Mouse (Mus musculus): ENCODE measurements around the gene Mpg. TPM values are rescaled to one million over a fixed set of nuclear protein-coding genes. Genes with fewer than 3 reads are reported as not detected.

Gene Mpg
- polyA plus RNA-seq, 1 experiment from 2014 or later = 30.3 TPM

DNA sequence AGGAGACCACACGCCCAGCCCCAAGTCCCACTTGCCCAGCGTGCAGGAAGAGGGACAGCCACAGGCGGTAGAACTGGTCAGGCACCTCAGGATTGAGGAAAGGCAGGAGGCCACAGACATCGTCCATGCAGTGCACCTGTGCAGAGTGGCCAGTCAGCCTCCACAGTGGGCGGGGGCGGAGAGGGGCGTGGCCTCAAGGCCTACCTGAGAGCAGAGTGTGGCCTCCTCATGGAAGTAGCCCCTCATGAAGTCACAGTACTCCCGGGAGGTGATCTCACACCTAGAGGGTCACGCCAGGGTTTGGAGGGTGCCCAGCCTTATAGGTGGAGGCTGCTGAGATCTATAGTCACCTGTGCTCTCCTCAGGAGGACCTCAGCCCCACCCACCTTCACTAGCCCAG, 15.7 kb upstream of the Mpg start:
- ATAC-seq (ENCODE audit: low FRiP score, low read depth) = no peak

DNA sequence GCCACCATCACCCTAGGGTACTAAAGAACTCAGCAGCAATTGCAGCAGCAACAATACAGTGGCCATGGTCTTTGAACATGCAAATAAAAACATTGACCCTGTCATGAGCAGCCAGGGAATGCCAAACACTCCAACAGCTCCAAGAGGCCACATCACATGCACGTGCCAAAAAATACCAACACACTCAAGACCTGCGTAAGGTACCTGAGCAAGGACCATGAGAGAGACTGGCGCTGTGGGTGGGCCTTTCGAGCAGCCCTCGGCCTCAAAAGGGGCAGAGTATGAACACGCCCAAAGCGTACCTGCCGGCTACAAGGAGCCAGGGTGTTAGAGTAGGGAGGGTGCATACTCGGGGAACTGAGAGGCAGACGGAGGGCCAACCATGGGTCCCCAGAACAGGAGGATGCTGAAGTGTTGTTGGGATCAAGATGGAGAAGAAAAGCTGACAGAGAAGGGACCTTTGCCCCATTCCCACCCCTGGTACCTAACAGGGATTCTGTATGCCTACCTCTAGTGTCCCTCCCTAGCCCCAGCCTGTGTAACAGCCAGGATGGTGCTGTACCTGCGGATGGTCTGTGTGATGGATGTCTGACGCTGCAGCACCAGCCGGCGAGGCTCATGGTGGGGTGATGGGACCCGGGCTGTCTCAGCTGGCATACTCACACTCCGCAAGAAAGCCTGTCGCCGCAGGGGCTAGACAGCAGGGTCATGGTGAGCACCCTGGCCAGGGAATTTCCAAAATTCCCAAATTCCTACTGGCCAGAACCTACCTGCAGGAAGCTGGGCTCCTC, 10.7 kb upstream of the Mpg start:
- Histone ChIP-seq H3K27ac (no peak overlapping the region), H3K36me3 (peaks cover 35% of the 10 kb centered on the region), H3K4me3 (no peak overlapping the region), H3K4me1 (peaks cover 17% of the 10 kb centered on the region), H3K4me2 (replicated peaks) (no peak overlapping the region), H3K9me3 (no peaks in the 10 kb centered on the region), H3K27me3 (replicated peaks) (no peaks in the 10 kb centered on the region), H3K9ac (0 out of 2 replicates have a peak overlapping the region, but pooled peaks have one; percentile 18)
- 93% methylated on average over 18 of the region's 18 CpGs for WGBS
- no peak for ATAC-seq (ENCODE audit: low FRiP score, low read depth)

More for the DNA sequence above, 15.7 kb upstream of the Mpg start:
- Histone ChIP-seq H3K27me3 (replicated peaks) (no peaks in the 10 kb centered on the region), H3K4me2 (replicated peaks) (no peak overlapping the region), H3K36me3 (peaks cover 68% of the 10 kb centered on the region), H3K27ac (no peak overlapping the region), H3K4me3 (no peak overlapping the region), H3K9ac (no peak overlapping the region), H3K9me3 (no peaks in the 10 kb centered on the region), H3K4me1 (peaks cover 9% of the 10 kb centered on the region)
- WGBS = 89% methylated on average over 9 of the region's 9 CpGs

DNA sequence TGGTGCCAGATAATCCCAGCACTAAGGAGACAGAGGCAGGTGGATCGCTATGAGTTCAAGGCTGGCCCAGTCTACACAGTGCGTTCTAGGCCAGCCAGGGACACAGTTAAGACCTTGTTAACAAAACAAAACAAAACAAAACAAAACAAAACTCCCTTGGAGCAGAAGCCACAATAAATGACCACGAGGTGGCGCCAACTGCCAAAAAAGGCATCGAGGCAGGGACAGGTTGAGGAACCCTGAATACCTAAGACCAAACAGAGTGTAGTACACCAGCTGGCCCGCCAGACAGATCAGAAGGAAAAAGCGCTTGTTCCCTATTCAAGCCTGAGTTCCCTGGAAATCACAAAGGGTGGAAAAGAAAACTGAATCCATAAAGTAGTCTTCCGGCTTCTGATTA, 9.5 kb upstream of the Mpg start:
- no peak overlapping the region for H3K4me3 ChIP-seq
- ATAC-seq (ENCODE audit: low FRiP score, low read depth) = no peak
- no peak overlapping the region for H3K4me2 ChIP-seq (replicated peaks)
- 28% methylated on average over 8 of the region's 8 CpGs for WGBS
- no peak overlapping the region for H3K9ac ChIP-seq
- peaks cover 28% of the 10 kb centered on the region for H3K36me3 ChIP-seq
- no peaks in the 10 kb centered on the region for H3K9me3 ChIP-seq
- no peaks in the 10 kb centered on the region for H3K27me3 ChIP-seq (replicated peaks)
- peaks cover 30% of the 10 kb centered on the region for H3K4me1 ChIP-seq
- no peak overlapping the region for H3K27ac ChIP-seq

DNA sequence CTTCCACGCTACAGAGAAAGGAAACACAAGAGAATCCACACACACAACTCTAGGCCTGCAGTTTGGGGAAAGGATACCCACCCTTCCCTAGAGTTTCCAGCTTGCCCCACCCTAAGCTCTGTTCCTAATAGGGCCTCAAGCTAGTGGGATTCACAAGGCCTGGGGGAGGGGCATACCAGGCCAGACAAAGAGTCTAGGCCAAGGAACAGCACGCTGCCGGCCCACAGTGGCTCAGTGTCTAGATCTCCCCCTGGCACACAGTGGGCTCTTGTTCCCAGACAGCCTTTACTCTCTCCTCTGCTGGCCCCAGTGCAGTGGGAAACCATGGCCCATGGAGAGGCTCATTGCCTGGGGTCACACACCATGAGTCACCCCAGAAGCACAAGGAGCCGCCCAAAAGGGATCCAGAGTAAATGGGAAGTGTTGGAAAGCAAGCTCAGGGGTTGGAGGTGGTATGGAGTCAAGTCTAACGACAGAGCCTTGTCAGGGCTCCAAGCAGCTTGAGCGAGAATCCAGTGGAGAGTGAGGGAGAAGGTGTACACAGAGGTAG, 7.7 kb upstream of the Mpg start:
- H3K4me2 ChIP-seq (replicated peaks) = no peak overlapping the region
- H3K36me3 ChIP-seq = peaks cover 11% of the 10 kb centered on the region
- no peak for ATAC-seq (ENCODE audit: low FRiP score, low read depth)
- no peak overlapping the region for H3K4me3 ChIP-seq
- no peaks in the 10 kb centered on the region for H3K9me3 ChIP-seq
- no peak overlapping the region for H3K9ac ChIP-seq
- peaks cover 42% of the 10 kb centered on the region for H3K4me1 ChIP-seq
- peaks cover 10% of the 10 kb centered on the region for H3K27me3 ChIP-seq (replicated peaks)
- no peak overlapping the region for H3K27ac ChIP-seq
- WGBS = 54% methylated on average over 6 of the region's 6 CpGs

DNA sequence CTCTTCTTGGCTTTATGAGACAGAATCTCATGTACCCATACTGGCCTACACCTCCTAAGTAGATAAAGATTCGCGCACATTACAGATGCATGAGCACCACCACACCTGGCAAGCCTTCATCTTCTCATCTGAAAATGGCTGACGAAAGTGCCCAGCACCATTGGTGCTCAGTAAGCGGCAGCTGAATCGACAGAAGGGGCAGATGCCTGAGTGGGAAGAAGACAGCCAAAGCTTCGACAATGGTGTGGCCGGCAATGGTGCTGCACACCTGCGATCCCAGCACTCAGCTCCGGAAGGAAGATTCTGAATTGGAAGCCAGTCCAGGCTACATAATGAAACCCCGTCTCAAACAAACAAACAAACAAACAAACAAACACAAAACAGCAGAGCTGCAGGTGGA, 7.0 kb upstream of the Mpg start:
- Histone ChIP-seq H3K4me1 (peaks cover 42% of the 10 kb centered on the region), H3K4me3 (no peak overlapping the region), H3K27me3 (replicated peaks) (peaks cover 10% of the 10 kb centered on the region), H3K4me2 (replicated peaks) (peak overlapping the region; percentile 91; the same call in 1 of the 2 replicates), H3K27ac (no peak overlapping the region), H3K9ac (no peak overlapping the region), H3K36me3 (peaks cover 4% of the 10 kb centered on the region), H3K9me3 (no peaks in the 10 kb centered on the region)
- WGBS = 93% methylated on average over 10 of the region's 10 CpGs
- no peak for ATAC-seq (ENCODE audit: low FRiP score, low read depth)

DNA sequence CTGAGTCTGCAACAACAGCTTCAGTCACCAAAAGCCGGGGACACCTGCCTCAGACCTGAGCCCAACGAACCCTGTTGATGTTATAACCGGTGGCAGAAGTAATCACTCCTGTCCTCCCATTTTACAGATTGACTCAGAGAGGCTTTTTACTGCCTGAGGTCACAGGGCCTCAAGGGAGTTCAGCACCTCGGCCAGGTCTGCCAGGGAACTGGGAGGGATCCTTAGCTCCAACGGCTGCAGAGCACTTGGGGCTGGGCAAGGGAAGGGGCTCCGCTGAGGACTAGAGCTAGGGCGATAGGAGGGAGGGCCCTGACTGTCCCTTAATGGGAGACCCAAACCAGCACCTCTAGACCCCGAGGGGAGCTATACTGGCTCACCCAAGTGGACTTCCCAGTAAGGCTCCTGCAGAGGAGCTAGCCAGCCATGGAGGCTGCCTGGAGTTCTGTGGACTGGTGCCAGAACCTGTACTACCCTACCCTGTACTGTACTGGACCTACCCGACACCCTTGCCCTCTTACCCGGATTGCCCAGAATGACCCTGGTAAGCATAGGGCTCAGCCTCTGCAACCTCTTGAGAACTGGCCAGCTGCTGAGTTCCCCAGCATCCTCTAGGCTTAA, 5.6 kb upstream of the Mpg start:
- no peak overlapping the region for H3K27ac ChIP-seq

DNA sequence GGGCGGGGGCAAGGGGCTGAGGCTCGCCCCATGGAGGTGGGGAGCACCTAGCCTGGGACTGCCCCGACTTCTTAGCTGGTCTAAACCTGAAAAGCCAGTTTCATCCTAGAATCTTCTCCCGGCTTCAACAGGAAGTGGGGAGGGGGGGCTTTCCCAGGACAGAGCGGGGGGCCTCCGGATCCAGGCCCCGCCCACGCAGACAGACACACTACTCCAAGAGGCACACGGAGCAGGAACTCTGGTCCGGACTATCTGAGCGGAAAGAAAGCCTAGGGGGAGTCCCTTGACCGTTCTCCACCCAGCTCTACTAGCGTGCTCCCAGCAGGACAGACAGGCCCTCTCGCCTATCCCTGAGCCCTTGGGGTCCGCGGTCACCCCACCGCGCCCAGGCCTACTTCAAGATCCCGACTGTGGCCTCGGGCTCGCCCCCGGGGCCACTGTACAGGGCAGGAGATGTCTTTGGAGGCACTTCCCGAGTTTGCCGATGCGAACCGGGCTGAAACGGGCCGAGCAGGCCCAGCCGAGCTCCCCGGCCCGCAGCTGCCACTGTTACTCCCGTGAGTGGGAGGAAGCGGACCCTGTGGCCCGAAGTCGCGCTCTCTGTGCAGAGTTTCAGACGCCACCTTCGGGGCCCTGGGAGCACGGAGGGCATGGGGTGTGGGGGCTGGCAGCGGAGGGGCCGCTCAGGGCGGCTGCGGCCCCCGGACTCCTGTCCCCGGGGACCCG, 4.9 kb upstream of the Mpg start:
- 2% methylated on average over 44 of the region's 46 CpGs for WGBS

More for the DNA sequence above, 5.6 kb upstream of the Mpg start:
- peaks cover 10% of the 10 kb centered on the region for H3K27me3 ChIP-seq (replicated peaks)
- H3K36me3 ChIP-seq = no peaks in the 10 kb centered on the region
- H3K4me1 ChIP-seq = peaks cover 52% of the 10 kb centered on the region
- no peaks in the 10 kb centered on the region for H3K9me3 ChIP-seq
- ATAC-seq (ENCODE audit: low FRiP score, low read depth) = peak; percentile 5; the same call in 1 of the 2 replicates
- peak overlapping the region; percentile 88 for H3K9ac ChIP-seq
- WGBS = 35% methylated on average over 10 of the region's 10 CpGs
- H3K4me2 ChIP-seq (replicated peaks) = peak overlapping the region; percentile 91
- H3K4me3 ChIP-seq = peak overlapping the region; percentile 77

DNA sequence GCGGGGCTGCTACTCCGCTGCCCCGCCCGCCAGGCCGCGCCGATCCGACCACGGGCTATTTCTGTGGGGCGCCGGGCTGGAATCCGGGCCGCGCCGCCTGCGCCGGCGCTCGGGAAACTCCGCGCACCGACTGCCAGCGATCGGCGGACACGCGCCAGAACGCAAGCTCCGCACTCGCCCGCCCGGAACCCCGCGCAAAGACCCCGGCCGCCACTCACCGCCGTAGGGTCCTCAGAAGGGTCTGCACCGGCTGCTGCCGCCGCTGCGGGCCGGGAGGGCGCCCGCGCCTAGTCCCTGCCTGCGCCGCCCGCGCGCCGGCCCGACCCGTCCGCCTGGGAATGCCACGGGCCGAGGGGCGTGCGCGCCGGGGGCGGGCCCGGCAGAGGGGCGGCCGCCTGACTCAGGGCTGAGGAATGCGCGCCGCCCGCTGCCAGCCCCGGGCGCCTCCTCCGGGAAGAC, 4.3 kb upstream of the Mpg start, which contains the start of gene Rhbdf1:
TSS of gene Rhbdf1 (minus strand) at position 350 of the 459 bp plus-strand sequence.
- H3K27ac ChIP-seq = no peak within 1 kb of the TSS
- ATAC-seq (ENCODE audit: low FRiP score, low read depth) = peak; percentile 22; the same call in 1 of the 2 replicates
- WGBS = 1% methylated on average over 72 of the region's 72 CpGs

More for the DNA sequence above, 4.9 kb upstream of the Mpg start:
- Histone ChIP-seq H3K27ac (no peak overlapping the region), H3K4me3 (peak overlapping the region; percentile 77), H3K9me3 (no peaks in the 10 kb centered on the region), H3K4me2 (replicated peaks) (peak overlapping the region; percentile 91), H3K9ac (peak overlapping the region; percentile 88), H3K36me3 (no peaks in the 10 kb centered on the region), H3K27me3 (replicated peaks) (peaks cover 10% of the 10 kb centered on the region), H3K4me1 (peaks cover 52% of the 10 kb centered on the region)
- peak; percentile 15 for ATAC-seq (ENCODE audit: low FRiP score, low read depth)

DNA sequence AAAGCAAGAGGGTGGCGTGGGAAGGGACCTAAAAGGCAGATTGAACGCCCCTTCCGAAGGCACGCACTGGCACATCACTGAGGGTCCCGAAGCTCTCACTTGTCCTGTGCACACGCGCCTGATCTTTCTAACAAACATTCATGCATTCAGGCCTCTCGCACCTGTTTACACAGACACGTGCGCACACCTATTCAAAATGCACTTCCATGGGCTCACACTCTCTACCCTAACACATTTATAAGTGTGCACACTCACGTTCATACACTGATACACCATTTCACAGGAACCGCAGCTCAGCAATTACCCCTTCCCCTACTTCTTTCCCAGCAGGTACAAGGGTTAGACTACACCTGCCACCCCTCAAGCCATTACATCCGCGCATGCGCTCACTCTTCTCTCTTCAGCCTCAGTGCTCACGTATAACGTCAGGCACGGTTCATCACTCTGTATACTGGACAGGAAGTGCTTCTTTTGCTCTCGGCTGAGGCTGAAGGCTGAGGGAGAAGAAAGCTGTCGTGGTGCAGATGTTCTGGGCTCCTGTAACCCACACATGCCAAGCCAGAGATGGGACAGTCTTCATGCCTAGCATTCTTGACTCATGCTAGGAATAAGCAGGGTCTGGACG, 3.6 kb upstream of the Mpg start:
- Histone ChIP-seq H3K27me3 (replicated peaks) (peaks cover 10% of the 10 kb centered on the region), H3K4me3 (peak overlapping the region; percentile 77), H3K36me3 (no peaks in the 10 kb centered on the region), H3K4me2 (replicated peaks) (peak overlapping the region; percentile 91), H3K9ac (peak overlapping the region; percentile 88; the same call in 1 of the 2 replicates), H3K4me1 (peaks cover 63% of the 10 kb centered on the region), H3K9me3 (no peaks in the 10 kb centered on the region), H3K27ac (no peak overlapping the region)
- WGBS = 9% methylated on average over 21 of the region's 21 CpGs
- no peak for ATAC-seq (ENCODE audit: low FRiP score, low read depth)

More for the DNA sequence above, 4.3 kb upstream of the Mpg start, which contains the start of gene Rhbdf1:
- no peaks in the 10 kb centered on the region for H3K9me3 ChIP-seq
- peak within 1 kb of the TSS; percentile 91 for H3K4me2 ChIP-seq (replicated peaks)
- H3K36me3 ChIP-seq = no peaks in the 10 kb centered on the region
- peak within 1 kb of the TSS; percentile 77 for H3K4me3 ChIP-seq
- peaks cover 10% of the 10 kb centered on the region for H3K27me3 ChIP-seq (replicated peaks)
- H3K9ac ChIP-seq = peak within 1 kb of the TSS; percentile 88
- peaks cover 57% of the 10 kb centered on the region for H3K4me1 ChIP-seq

DNA sequence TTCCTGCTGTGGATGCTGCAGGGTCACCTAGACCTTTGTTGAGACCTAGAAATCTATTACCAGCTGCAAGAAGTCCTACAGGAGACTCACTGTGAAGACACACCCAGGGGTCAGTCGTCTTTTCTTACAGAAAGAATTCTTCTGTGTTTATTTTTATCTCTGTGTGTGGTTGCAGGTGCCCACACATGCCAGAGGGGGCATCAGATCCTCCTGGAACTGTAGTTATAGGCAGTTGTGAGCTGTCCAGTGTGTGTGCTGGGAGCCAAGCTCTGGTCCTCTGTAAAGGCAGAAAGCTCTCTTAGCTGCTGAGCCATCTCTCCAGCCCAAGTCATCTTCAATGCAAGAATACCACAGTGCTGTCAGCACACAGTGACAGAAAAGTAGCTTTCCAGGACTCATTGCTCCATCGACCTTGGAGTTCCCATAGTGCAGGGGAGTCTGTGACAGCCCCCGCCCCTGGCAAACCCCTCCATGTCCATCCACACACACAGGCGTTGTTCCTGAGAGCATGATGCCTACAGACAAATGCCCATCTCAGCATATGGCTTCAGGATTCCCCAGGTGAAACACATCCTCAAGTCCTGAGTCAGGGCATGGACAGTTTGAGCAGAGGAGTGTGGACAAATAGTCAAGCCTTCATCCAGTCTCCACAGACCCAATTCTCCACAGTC, 2.9 kb upstream of the Mpg start:
- Histone ChIP-seq H3K9me3 (no peaks in the 10 kb centered on the region), H3K27ac (no peak overlapping the region), H3K4me2 (replicated peaks) (no peak overlapping the region; the same call in 1 of the 2 replicates), H3K4me1 (peaks cover 62% of the 10 kb centered on the region), H3K36me3 (peaks cover 2% of the 10 kb centered on the region; the same call in 1 of the 2 replicates), H3K4me3 (no peak overlapping the region), H3K27me3 (replicated peaks) (peaks cover 10% of the 10 kb centered on the region), H3K9ac (no peak overlapping the region)
- WGBS = 73% methylated on average over 4 of the region's 4 CpGs
- no peak for ATAC-seq (ENCODE audit: low FRiP score, low read depth)
